Comparison of ENCODE assay signal across 22 mouse cellular contexts in genomic region chr15:67336294-67337039, GRCm38 (mm10).
DNase-seq lines count a peak whose midpoint lies in the region; ATAC-seq and TF ChIP-seq lines count a peak whose summit lies in the region.
"Had no signal": no experiment of that assay in that cellular context is flagged by ENCODE, and none has a peak within 500 bp of the region (broad histone marks: within the 10 kb centered on the region; RNA-seq: fewer than 3 reads in every experiment).

No protein-coding gene starts in this region.

- TF ChIP-seq CTCF in liver, adult 2 months (IDR thresholded peaks at IDR 0.05; ENCODE audit: low read depth, low read length), result no peak
- TF ChIP-seq CTCF in liver, postnatal 0 days (IDR thresholded peaks at IDR 0.05; ENCODE audit: low read depth), result no peak
- TF ChIP-seq CTCF in lung, adult 2 months (IDR thresholded peaks at IDR 0.05; ENCODE audit: insufficient read depth, low read length), result no peak

- no peak overlapping the region for H3K9ac ChIP-seq in liver, adult 2 months (ENCODE audit: low read depth, low read length)
- H3K9ac ChIP-seq in liver, postnatal 0 days (replicated peaks), result no peak overlapping the region
- no peak overlapping the region for H3K9ac ChIP-seq in forebrain, embryonic 16.5 days (replicated peaks; ENCODE audit: low read depth, low read length)
- H3K9ac ChIP-seq: embryonic facial prominence, embryonic 13.5 days; forebrain, postnatal 0 days; hindbrain, embryonic 13.5 days; limb, embryonic 13.5 days; liver, embryonic 14.5 days; neural tube, embryonic 13.5 days had no signal

- peaks cover 6% of the 10 kb centered on the region for H3K4me1 ChIP-seq in liver, adult 2 months (ENCODE audit: control insufficient read depth, insufficient read depth, low read length)
- H3K4me1 ChIP-seq in liver, postnatal 0 days (ENCODE audit: insufficient read depth), result peaks cover 3% of the 10 kb centered on the region; the same call in 1 of the 2 replicates
- no peaks in the 10 kb centered on the region for H3K4me1 ChIP-seq in forebrain, embryonic 16.5 days (replicated peaks; ENCODE audit: control insufficient read depth, insufficient read depth, low read length)
- H3K4me1 ChIP-seq in lung, adult 2 months (ENCODE audit: control insufficient read depth, insufficient read depth, low read length), result no peaks in the 10 kb centered on the region; the same call in 1 of the 2 replicates
- H3K4me1 ChIP-seq: embryonic facial prominence, embryonic 13.5 days; hindbrain, embryonic 13.5 days; neural tube, embryonic 13.5 days had no signal

- no peaks in the 10 kb centered on the region for H3K9me3 ChIP-seq in liver, postnatal 0 days (ENCODE audit: low read length)
- H3K9me3 ChIP-seq in forebrain, embryonic 16.5 days (ENCODE audit: control insufficient read depth, low read length), result no peaks in the 10 kb centered on the region
- H3K9me3 ChIP-seq: embryonic facial prominence, embryonic 13.5 days; heart, embryonic 10.5 days; hindbrain, embryonic 13.5 days; limb, embryonic 13.5 days; megakaryocyte, embryonic 14.5 days; neural tube, embryonic 13.5 days had no signal

- WGBS in liver, adult 2 months, result 54% methylated on average over 5 of the region's 5 CpGs
- 33% methylated on average over 5 of the region's 5 CpGs for WGBS in liver, postnatal 0 days (ENCODE audit: insufficient replicate concordance)
- 55% methylated on average over 5 of the region's 5 CpGs for WGBS in forebrain, embryonic 16.5 days
- 59% methylated on average over 5 of the region's 5 CpGs for WGBS in lung, adult 2 months

- no peak for TF ChIP-seq POLR2A in liver, adult 2 months (IDR thresholded peaks at IDR 0.05; ENCODE audit: extremely low read depth, insufficient read depth, low read length)
- TF ChIP-seq POLR2A in lung, adult 2 months (IDR thresholded peaks at IDR 0.05; ENCODE audit: borderline replicate concordance, extremely low read depth, low read depth, low read length), result no peak

- no peak for TF ChIP-seq EP300 in liver, postnatal 0 days (IDR thresholded peaks at IDR 0.05; ENCODE audit: low read depth)

- no peak for ATAC-seq in liver, postnatal 0 days
- peak; percentile 51 for ATAC-seq in megakaryocyte, adult 5-6 weeks (ENCODE audit: poor library complexity, severe bottlenecking)
- no peak for ATAC-seq in forebrain, embryonic 16.5 days
- ATAC-seq: forebrain, postnatal 0 days had no signal

- H3K79me2 ChIP-seq in liver, adult 2 months (ENCODE audit: control insufficient read depth, insufficient read depth, low read length), result no peaks in the 10 kb centered on the region

- H3K4me2 ChIP-seq in liver, postnatal 0 days (ENCODE audit: low read depth, low read length), result no peak overlapping the region
- H3K4me2 ChIP-seq in forebrain, embryonic 16.5 days (ENCODE audit: low read length), result no peak overlapping the region
- H3K4me2 ChIP-seq: embryonic facial prominence, embryonic 13.5 days; hindbrain, embryonic 13.5 days; limb, embryonic 13.5 days; neural tube, embryonic 13.5 days had no signal

- no peak overlapping the region for H3K27ac ChIP-seq in liver, adult 2 months (replicated peaks; ENCODE audit: insufficient read depth, low read depth, low read length)
- no peak overlapping the region for H3K27ac ChIP-seq in liver, postnatal 0 days (ENCODE audit: low read depth)
- no peak overlapping the region for H3K27ac ChIP-seq in forebrain, embryonic 16.5 days (ENCODE audit: low read length)
- H3K27ac ChIP-seq: embryonic facial prominence, embryonic 13.5 days; heart, embryonic 10.5 days; hindbrain, embryonic 13.5 days; limb, embryonic 13.5 days; liver, embryonic 14.5 days; neural tube, embryonic 13.5 days had no signal

- no peaks in the 10 kb centered on the region for H3K27me3 ChIP-seq in liver, adult 2 months (ENCODE audit: control insufficient read depth, insufficient read depth, low read length)
- H3K27me3 ChIP-seq in liver, postnatal 0 days (ENCODE audit: insufficient read depth, low read length), result no peaks in the 10 kb centered on the region
- no peaks in the 10 kb centered on the region for H3K27me3 ChIP-seq in forebrain, embryonic 16.5 days (replicated peaks; ENCODE audit: control insufficient read depth, insufficient read depth, low read length)
- H3K27me3 ChIP-seq: embryonic facial prominence, embryonic 13.5 days; hindbrain, embryonic 13.5 days; limb, embryonic 13.5 days; megakaryocyte, embryonic 14.5 days; neural tube, embryonic 13.5 days had no signal

- H3K4me3 ChIP-seq in liver, adult 2 months (ENCODE audit: insufficient read depth, low read depth, low read length), result no peak overlapping the region
- no peak overlapping the region for H3K4me3 ChIP-seq in liver, postnatal 0 days (ENCODE audit: low read depth, low read length)
- no peak overlapping the region for H3K4me3 ChIP-seq in forebrain, embryonic 16.5 days (replicated peaks; ENCODE audit: low read length)
- H3K4me3 ChIP-seq in lung, adult 2 months (replicated peaks; ENCODE audit: extremely low read depth, low read depth, low read length), result no peak overlapping the region
- H3K4me3 ChIP-seq: embryonic facial prominence, embryonic 13.5 days; heart, embryonic 10.5 days; hindbrain, embryonic 13.5 days; limb, embryonic 13.5 days; megakaryocyte, embryonic 14.5 days; neural tube, embryonic 13.5 days had no signal

- DNase-seq in liver, adult 2 months (ENCODE audit: extremely low read depth, low read depth, low spot score), result peak; percentile 27
- no peak for DNase-seq in liver, postnatal 0 days
- DNase-seq in embryo, embryonic 10.5 days (ENCODE audit: low spot score), result peak; percentile 7
- DNase-seq in retina, postnatal 1 day, result no peak
- no peak for DNase-seq in cerebellum, postnatal 4 days (ENCODE audit: low spot score in 2 of 2)
- DNase-seq in lung, adult 2 months, result no peak
- DNase-seq: adrenal gland, postnatal 25 days; cerebellum, adult 11 months; forebrain, postnatal 0 days; heart, postnatal 10 days; kidney, adult 11 months; thymus, adult 18-20 months; thymus, postnatal 4 days had no signal

- no peaks in the 10 kb centered on the region for H3K36me3 ChIP-seq in liver, adult 2 months (ENCODE audit: control insufficient read depth, insufficient read depth, low read length)
- no peaks in the 10 kb centered on the region for H3K36me3 ChIP-seq in liver, postnatal 0 days (replicated peaks; ENCODE audit: insufficient read depth, low read length)
- H3K36me3 ChIP-seq in forebrain, embryonic 16.5 days (ENCODE audit: control insufficient read depth, insufficient read depth), result no peaks in the 10 kb centered on the region
- H3K36me3 ChIP-seq: embryonic facial prominence, embryonic 13.5 days; heart, embryonic 10.5 days; hindbrain, embryonic 13.5 days; limb, embryonic 13.5 days; neural tube, embryonic 13.5 days had no signal

Comparison
In these comparisons a context has a peak if more than half of its experiments do, and no peak if none do; other contexts are left out.
1. DNase-seq: peak in liver, adult 2 months (single experiment) and embryo, embryonic 10.5 days (single experiment); none in liver, postnatal 0 days (single experiment), retina, postnatal 1 day (single experiment), cerebellum, postnatal 4 days (0 of 2) and lung, adult 2 months (single experiment).